Mouse (Mus musculus) small intestine, adult 2 months (tissue): Measurements from ENCODE around the gene Ppara.

Source experiments
- CTCF ChIP-seq: fragments of 200-500 bp; IDR thresholded peaks from 2 replicates; pipeline ENCODE4 v1.5.1; 2012; ENCODE audit warnings: low read depth, mild to moderate bottlenecking, control low read depth, inconsistent platforms, low read length, moderate library complexity, mixed read lengths; ENCODE audit not compliant: insufficient replicate concordance, insufficient read length; ENCODE audit errors: extremely low read depth
- POLR2A ChIP-seq: fragments of 200-500 bp; IDR thresholded peaks from 2 replicates; pipeline ENCODE4 v1.6.1; 2012; ENCODE audit warnings: low read depth, mild to moderate bottlenecking, control low read depth, inconsistent platforms, low read length, moderate library complexity

- TF ChIP-seq CTCF (no peak), POLR2A (no peak)
Observed at GRCm38 (mm10) chr15:85829470-85829869, 94.7 kb downstream of the Ppara start.
